Mouse (Mus musculus) liver, embryonic 11.5 days (tissue): ENCODE data around the gene Adora3. TPM values are rescaled to one million over a fixed set of nuclear protein-coding genes. Genes with fewer than 3 reads are reported as not detected.

Source experiments
- ATAC-seq: fragments of 200-750 bp; cut with Nextera tagmentation; replicated peaks from 2 replicates; pipeline ENCODE4 v1.8.0; 2017; ENCODE audit warnings: moderate number of reproducible peaks, mild to moderate bottlenecking, moderate TSS enrichment, moderate library complexity; ENCODE audit not compliant: low FRiP score
- DNase-seq: peaks from one replicate; pipeline ENCODE4 v3.0.0-alpha.2; 2017; ENCODE audit warnings: low spot score
- H3K27ac ChIP-seq: fragments of 300-500 bp; sonication (generic); 2 replicates; pipeline ENCODE4 v1.5.1; 2014; ENCODE audit warnings: mild to moderate bottlenecking, low read depth, low read length, control low read depth
- H3K27me3 ChIP-seq: fragments of 300-500 bp; sonication (generic); replicated peaks from 2 replicates; pipeline ENCODE4 v1.6.1; 2014; ENCODE audit warnings: low read length, mixed read lengths; ENCODE audit not compliant: control insufficient read depth, insufficient read depth
- H3K36me3 ChIP-seq: fragments of 300-500 bp; sonication (generic); 2 replicates; pipeline ENCODE4 v1.6.1; 2014; ENCODE audit warnings: mild to moderate bottlenecking, low read length, moderate library complexity, mixed read lengths; ENCODE audit not compliant: control insufficient read depth, insufficient read depth
- H3K4me1 ChIP-seq: fragments of 300-500 bp; sonication (generic); replicated peaks from 2 replicates; pipeline ENCODE4 v1.6.1; 2014; ENCODE audit warnings: low read length, mixed read lengths; ENCODE audit not compliant: control insufficient read depth, insufficient read depth
- H3K4me2 ChIP-seq: fragments of 300-500 bp; sonication (generic); 2 replicates; pipeline ENCODE4 v1.6.1; 2014; ENCODE audit warnings: mild to moderate bottlenecking, control low read depth, moderate library complexity
- H3K4me3 ChIP-seq: fragments of 300-500 bp; sonication (generic); 2 replicates; pipeline ENCODE4 v1.5.1; 2014; ENCODE audit warnings: low read depth, low read length, control low read depth
- H3K9ac ChIP-seq: fragments of 300-500 bp; sonication (generic); 2 replicates; pipeline ENCODE4 v1.6.1; 2014; ENCODE audit warnings: low read depth, low read length, control low read depth
- H3K9me3 ChIP-seq: fragments of 300-500 bp; sonication (generic); 2 replicates; pipeline ENCODE4 v1.6.1; 2016; ENCODE audit warnings: low read length, inconsistent platforms, mixed read lengths; ENCODE audit not compliant: control insufficient read depth
- WGBS: fragments of 180-500 bp; shearing (Covaris S2); extraction: QIAGEN DNeasy Blood & Tissue Kit; methylation state at CpG from one replicate; pipeline ENCODE4 v1.1.7; 2014; 5-methylcytosine and 5-hydroxymethylcytosine counted together
- polyA plus RNA-seq: library from polyadenylated mRNA; unstranded; fragments of >200 nt; fragmentation: Nextera tagmentation; extraction: Ambion mirVana; gene quantifications from 2 replicates; pipeline ENCODE4 v1.2.1, GENCODE M21; 2014

The Adora3 gene
- polyA plus RNA-seq, 1 experiment from 2014 or later = 0.36 TPM

GRCm38 (mm10) chr3:105958204-105958603 lies 87.5 kb downstream of the Adora3 start:
- Histone ChIP-seq H3K36me3 (peaks cover 22% of the 10 kb centered on the region), H3K9ac (peak overlapping the region; percentile 97), H3K9me3 (no peaks in the 10 kb centered on the region), H3K4me1 (peaks cover 17% of the 10 kb centered on the region), H3K4me2 (peak overlapping the region; percentile 95), H3K27ac (peak overlapping the region; percentile 89; the same call in 1 of the 2 replicates), H3K4me3 (peak overlapping the region; percentile 84), H3K27me3 (no peaks in the 10 kb centered on the region)
- ATAC-seq (no peak), DNase-seq (no peak)
- 40% methylated on average over 5 of the region's 5 CpGs for WGBS

Other genes with a start within 250 kb of the Adora3 start
- 41.0 and 45.9 TPM in 2 replicates for gene Ddx20, start 183.3 kb upstream of the Adora3 start, polyA plus RNA-seq
- 0.23 and 0.36 TPM in 2 replicates for gene Inka2, start 166.3 kb upstream of the Adora3 start, polyA plus RNA-seq
- gene Rap1a, start 69.5 kb upstream of the Adora3 start, polyA plus RNA-seq = 114 and 121 TPM in 2 replicates
- gene Tmigd3, start within 50 bp of the Adora3 start, polyA plus RNA-seq = 0.26 and 0.27 TPM in 2 replicates
- gene I830077J02Rik, start 61.8 kb downstream of the Adora3 start, polyA plus RNA-seq = 5.6 and 5.9 TPM in 2 replicates
- 154 and 167 TPM in 2 replicates for gene Wdr77, start 88.5 kb downstream of the Adora3 start, polyA plus RNA-seq
- 499 and 512 TPM in 2 replicates for gene Atp5f1, start 89.2 kb downstream of the Adora3 start, polyA plus RNA-seq
- 1.0 and 1.7 TPM in 2 replicates for gene Ovgp1, start 102.9 kb downstream of the Adora3 start, polyA plus RNA-seq
- gene Pifo, start 143.8 kb downstream of the Adora3 start, polyA plus RNA-seq = not detected in 2 replicates
- gene Chil5, start 162.0 kb downstream of the Adora3 start, polyA plus RNA-seq = not detected in 2 replicates
- gene Chia1, start 242.4 kb downstream of the Adora3 start, polyA plus RNA-seq = not detected in 2 replicates